Mouse (Mus musculus) embryonic facial prominence, embryonic 15.5 days (tissue): Measurements from ENCODE around the gene Whamm. TPM values are rescaled to one million over a fixed set of nuclear protein-coding genes. Genes with fewer than 3 reads are reported as not detected.

Experiments used
- ATAC-seq: fragments of 200-750 bp; cut with Nextera tagmentation; 2 replicates; pipeline ENCODE4 v1.8.0; 2017; ENCODE audit warnings: low read depth, moderate TSS enrichment; ENCODE audit not compliant: insufficient number of reproducible peaks, low FRiP score, low TSS enrichment
- H3K27ac ChIP-seq: fragments of 300-500 bp; sonication (generic); replicated peaks from 2 replicates; pipeline ENCODE4 v1.5.1; 2015; ENCODE audit warnings: mild to moderate bottlenecking, inconsistent platforms
- H3K27me3 ChIP-seq: fragments of 300-500 bp; sonication (generic); 2 replicates; pipeline ENCODE4 v1.6.1; 2015; ENCODE audit warnings: inconsistent platforms
- H3K36me3 ChIP-seq: fragments of 300-500 bp; sonication (generic); 2 replicates; pipeline ENCODE4 v1.6.1; 2015; ENCODE audit warnings: mild to moderate bottlenecking, inconsistent platforms
- H3K4me1 ChIP-seq: fragments of 300-500 bp; sonication (generic); 2 replicates; pipeline ENCODE4 v1.6.1; 2015; ENCODE audit warnings: inconsistent platforms
- H3K4me2 ChIP-seq: fragments of 300-500 bp; sonication (generic); replicated peaks from 2 replicates; pipeline ENCODE4 v1.6.1; 2015; ENCODE audit warnings: mild to moderate bottlenecking, inconsistent platforms
- H3K4me3 ChIP-seq: fragments of 300-500 bp; sonication (generic); replicated peaks from 2 replicates; pipeline ENCODE4 v1.5.1; 2015; ENCODE audit warnings: mild to moderate bottlenecking, inconsistent platforms
- H3K9ac ChIP-seq: fragments of 300-500 bp; sonication (generic); 2 replicates; pipeline ENCODE4 v1.6.1; 2015; ENCODE audit warnings: inconsistent platforms
- H3K9me3 ChIP-seq: fragments of 300-500 bp; sonication (generic); replicated peaks from 2 replicates; pipeline ENCODE4 v1.6.1; 2016; ENCODE audit warnings: inconsistent platforms
- WGBS: fragments of 180-500 bp; shearing (Covaris S2); methylation state at CpG from one replicate; pipeline ENCODE4 v1.1.7; 2015; 5-methylcytosine and 5-hydroxymethylcytosine counted together
- polyA plus RNA-seq: library from polyadenylated mRNA; unstranded; fragments of >200 nt; fragmentation: Nextera tagmentation; extraction: Ambion mirVana; gene quantifications from 2 replicates; pipeline ENCODE4 v1.2.1, GENCODE M21; 2015

Whamm gene
- polyA plus RNA-seq, 1 experiment from 2014 or later, result 6.4 TPM

DNA sequence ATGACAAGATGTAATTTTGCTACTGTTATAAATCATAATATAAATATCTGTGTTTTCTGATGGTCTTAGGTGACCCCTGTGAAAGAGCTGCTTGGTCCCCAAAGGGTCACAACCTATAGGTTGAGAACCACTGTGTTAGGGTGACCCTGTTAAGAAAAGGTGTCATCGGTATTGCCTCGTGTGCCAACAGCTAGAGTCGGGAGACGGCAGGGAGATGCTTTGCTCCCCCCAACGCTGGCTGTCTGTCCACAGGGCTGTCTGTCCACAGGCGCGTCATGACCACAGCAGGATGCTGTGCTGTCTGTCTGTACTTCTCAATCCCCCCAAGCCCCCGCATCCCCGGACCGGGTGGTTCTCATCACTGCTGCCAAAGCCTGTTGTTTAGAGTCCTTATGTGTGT lies 4.5 kb downstream of the Whamm start:
- Histone ChIP-seq H3K4me1 (peaks cover 11% of the 10 kb centered on the region), H3K27me3 (no peaks in the 10 kb centered on the region), H3K9me3 (no peaks in the 10 kb centered on the region), H3K4me3 (no peak overlapping the region), H3K36me3 (peaks cover 18% of the 10 kb centered on the region), H3K9ac (no peak overlapping the region), H3K4me2 (no peak overlapping the region), H3K27ac (no peak overlapping the region)
- WGBS, result 92% methylated on average over 10 of the region's 10 CpGs
- no peak for ATAC-seq

DNA sequence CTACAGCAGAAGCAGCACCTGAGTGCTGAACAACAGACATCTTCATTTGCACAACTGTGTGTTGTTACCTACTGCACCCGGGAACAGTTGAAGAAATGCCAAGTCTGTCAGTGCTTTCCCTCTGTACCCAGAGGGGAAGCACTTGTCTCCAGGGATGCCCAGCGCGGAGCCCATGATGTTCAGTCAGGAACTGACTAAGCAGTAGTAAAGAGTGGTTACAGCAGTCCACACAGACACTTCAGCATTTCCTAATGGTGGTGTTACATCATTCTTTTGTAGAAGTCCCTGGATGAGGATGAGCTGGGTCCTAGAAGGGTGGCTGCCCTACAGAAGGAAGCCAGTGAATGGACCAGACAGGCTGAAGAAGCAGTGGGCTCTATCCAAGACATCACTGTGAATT lies 6.8 kb downstream of the Whamm start:
- H3K4me2 ChIP-seq, result no peak overlapping the region
- ATAC-seq, result no peak
- no peak overlapping the region for H3K4me3 ChIP-seq
- H3K4me1 ChIP-seq, result peaks cover 1% of the 10 kb centered on the region
- WGBS, result 91% methylated on average over 3 of the region's 3 CpGs
- H3K27ac ChIP-seq, result no peak overlapping the region
- H3K36me3 ChIP-seq, result peaks cover 18% of the 10 kb centered on the region
- H3K9ac ChIP-seq, result no peak overlapping the region
- no peaks in the 10 kb centered on the region for H3K9me3 ChIP-seq
- H3K27me3 ChIP-seq, result no peaks in the 10 kb centered on the region

DNA sequence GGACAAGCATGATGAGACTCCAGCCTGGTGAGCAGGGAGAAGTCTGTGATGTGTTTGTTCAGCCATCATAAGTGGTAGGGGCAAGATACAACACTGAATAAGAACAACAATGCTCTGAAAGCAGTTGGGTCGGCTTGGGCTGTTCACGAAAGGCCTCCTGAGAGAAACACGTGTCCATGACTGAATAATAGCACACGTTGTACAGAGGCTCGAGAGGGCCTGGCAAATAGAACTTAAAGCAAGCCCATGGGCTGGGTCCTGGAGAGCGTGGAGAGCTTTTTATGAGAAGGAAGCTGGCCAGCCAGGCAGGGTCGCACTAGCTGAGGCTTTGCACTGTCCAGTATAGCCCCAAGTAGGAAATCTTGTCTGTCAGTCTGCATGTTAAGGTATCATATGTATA lies 7.3 kb downstream of the Whamm start:
- H3K36me3 ChIP-seq, result peaks cover 18% of the 10 kb centered on the region
- no peak for ATAC-seq
- 83% methylated on average over 7 of the region's 7 CpGs for WGBS
- H3K9ac ChIP-seq, result no peak overlapping the region
- no peak overlapping the region for H3K4me3 ChIP-seq
- no peak overlapping the region for H3K27ac ChIP-seq
- no peaks in the 10 kb centered on the region for H3K9me3 ChIP-seq
- H3K4me1 ChIP-seq, result no peaks in the 10 kb centered on the region
- no peaks in the 10 kb centered on the region for H3K27me3 ChIP-seq
- no peak overlapping the region for H3K4me2 ChIP-seq

DNA sequence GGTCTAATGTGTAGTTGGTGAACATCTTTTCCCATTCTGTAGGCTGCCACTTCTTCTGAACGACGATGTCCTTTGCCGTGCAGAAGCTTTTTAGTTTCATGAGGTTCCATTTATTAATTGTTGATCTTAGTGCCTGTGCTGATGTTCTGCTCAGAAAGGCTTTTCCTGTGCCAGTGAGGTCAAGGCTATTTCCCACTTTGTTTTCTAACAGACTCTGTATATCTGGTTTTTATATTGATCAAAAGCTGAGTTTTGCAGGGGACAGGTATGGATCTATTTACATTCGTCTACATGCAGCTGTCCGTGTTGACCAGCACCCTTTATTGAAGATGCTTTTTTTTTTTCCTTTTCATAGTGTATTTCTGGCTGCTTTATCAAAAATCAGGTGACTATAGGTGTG lies 8.2 kb downstream of the Whamm start:
- no peak overlapping the region for H3K27ac ChIP-seq
- peaks cover 18% of the 10 kb centered on the region for H3K36me3 ChIP-seq
- no peaks in the 10 kb centered on the region for H3K27me3 ChIP-seq
- no peak overlapping the region for H3K4me2 ChIP-seq
- 95% methylated on average over 5 of the region's 5 CpGs for WGBS
- H3K4me1 ChIP-seq, result no peaks in the 10 kb centered on the region
- H3K9me3 ChIP-seq, result no peaks in the 10 kb centered on the region
- no peak for ATAC-seq
- no peak overlapping the region for H3K9ac ChIP-seq
- H3K4me3 ChIP-seq, result no peak overlapping the region

DNA sequence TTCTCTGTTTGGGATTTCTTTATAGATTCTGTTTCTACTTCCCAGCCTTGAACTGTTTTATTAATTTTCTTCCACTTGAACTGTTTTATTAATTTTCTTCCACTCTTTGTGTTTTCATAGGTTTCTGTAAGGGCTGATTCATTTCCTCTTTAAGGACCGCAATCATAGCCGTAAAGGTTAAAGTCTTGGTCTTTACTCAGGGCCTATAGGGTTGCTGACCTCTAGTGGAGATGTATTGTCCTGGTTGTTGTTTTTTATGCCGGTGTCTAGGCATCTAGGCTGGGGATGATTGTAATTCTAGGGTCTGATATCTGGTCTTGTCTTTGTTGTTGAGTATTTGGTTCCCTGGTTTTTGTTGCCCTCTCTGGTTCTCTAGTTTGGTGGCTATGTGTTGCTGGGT lies 12.4 kb downstream of the Whamm start:
- no peaks in the 10 kb centered on the region for H3K9me3 ChIP-seq
- no peaks in the 10 kb centered on the region for H3K27me3 ChIP-seq
- ATAC-seq, result no peak
- H3K36me3 ChIP-seq, result peaks cover 43% of the 10 kb centered on the region
- no peak overlapping the region for H3K27ac ChIP-seq
- H3K4me1 ChIP-seq, result no peaks in the 10 kb centered on the region
- H3K9ac ChIP-seq, result no peak overlapping the region
- no peak overlapping the region for H3K4me3 ChIP-seq
- no peak overlapping the region for H3K4me2 ChIP-seq
- WGBS, result 70% methylated on average over 3 of the region's 3 CpGs

DNA sequence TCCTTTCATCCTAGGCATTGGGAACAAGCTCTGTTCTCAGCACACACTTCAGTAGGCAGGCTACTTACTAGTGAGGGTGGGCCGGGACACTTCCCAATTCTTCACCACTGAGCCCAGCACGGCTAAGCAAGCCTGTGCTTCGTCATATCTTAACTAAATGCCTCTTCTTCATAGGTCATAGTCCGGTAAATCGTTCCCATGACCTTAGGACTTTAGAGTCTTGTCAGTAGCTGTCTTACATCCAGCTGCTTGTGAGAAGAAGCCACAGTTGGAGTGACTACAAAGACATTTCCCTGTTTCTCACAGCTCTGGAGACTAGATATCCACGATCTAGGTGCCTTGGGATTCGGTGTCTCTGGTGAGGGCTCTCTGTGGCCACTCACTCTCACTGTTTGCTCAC lies 14.3 kb downstream of the Whamm start:
- Histone ChIP-seq H3K9me3 (no peaks in the 10 kb centered on the region), H3K27ac (no peak overlapping the region), H3K27me3 (no peaks in the 10 kb centered on the region), H3K4me3 (no peak overlapping the region), H3K4me1 (no peaks in the 10 kb centered on the region), H3K9ac (no peak overlapping the region), H3K36me3 (peaks cover 36% of the 10 kb centered on the region), H3K4me2 (no peak overlapping the region)
- WGBS, result 86% methylated on average over 7 of the region's 7 CpGs
- no peak for ATAC-seq

DNA sequence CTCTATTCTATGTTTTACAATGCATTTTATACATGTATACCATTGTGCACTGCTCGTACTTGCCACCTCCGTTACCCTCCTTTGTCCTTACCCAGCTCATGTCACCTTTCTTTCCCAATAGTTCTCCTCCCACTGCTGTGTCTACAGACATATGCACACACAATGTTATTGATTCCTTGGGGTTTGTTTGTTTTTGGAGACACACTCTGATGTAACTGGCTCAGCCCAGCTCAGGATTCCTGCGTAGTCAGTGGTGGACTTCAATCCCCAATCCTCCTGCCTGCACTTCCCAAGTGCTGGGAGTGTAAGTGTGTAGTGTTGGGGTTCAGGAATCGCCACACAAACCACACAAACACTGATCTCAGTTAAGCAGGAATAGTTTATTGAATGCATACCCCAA lies 16.2 kb downstream of the Whamm start:
- H3K4me3 ChIP-seq, result no peak overlapping the region
- no peaks in the 10 kb centered on the region for H3K27me3 ChIP-seq
- H3K9ac ChIP-seq, result no peak overlapping the region
- no peaks in the 10 kb centered on the region for H3K9me3 ChIP-seq
- H3K36me3 ChIP-seq, result peaks cover 50% of the 10 kb centered on the region
- no peaks in the 10 kb centered on the region for H3K4me1 ChIP-seq
- 89% methylated on average over 4 of the region's 4 CpGs for WGBS
- no peak overlapping the region for H3K27ac ChIP-seq
- no peak for ATAC-seq
- H3K4me2 ChIP-seq, result no peak overlapping the region

DNA sequence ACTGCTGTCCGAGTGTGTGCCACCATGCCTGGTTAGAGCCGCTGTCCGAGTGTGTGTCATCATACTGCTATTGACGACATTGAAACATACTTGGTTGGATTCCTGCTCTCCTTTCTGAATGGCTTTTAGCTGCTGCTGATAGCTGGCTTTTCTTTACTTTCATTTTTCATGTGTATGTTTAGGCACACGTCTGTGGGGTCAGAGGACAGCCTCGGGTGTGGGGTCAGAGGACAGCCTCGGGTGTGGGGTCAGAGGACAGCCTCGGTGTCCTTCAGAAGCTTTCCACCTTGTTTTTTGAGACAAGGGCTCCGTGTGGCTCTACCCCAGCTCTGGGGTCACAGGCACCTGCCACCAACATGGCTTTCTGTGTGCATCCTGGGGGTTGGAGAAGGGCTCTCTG lies 21.6 kb downstream of the Whamm start:
- H3K4me3 ChIP-seq, result no peak overlapping the region
- no peak overlapping the region for H3K4me2 ChIP-seq
- H3K27ac ChIP-seq, result no peak overlapping the region
- no peaks in the 10 kb centered on the region for H3K27me3 ChIP-seq
- 85% methylated on average over 9 of the region's 9 CpGs for WGBS
- H3K4me1 ChIP-seq, result no peaks in the 10 kb centered on the region
- peaks cover 68% of the 10 kb centered on the region for H3K36me3 ChIP-seq
- H3K9ac ChIP-seq, result no peak overlapping the region
- ATAC-seq, result no peak
- H3K9me3 ChIP-seq, result no peaks in the 10 kb centered on the region

DNA sequence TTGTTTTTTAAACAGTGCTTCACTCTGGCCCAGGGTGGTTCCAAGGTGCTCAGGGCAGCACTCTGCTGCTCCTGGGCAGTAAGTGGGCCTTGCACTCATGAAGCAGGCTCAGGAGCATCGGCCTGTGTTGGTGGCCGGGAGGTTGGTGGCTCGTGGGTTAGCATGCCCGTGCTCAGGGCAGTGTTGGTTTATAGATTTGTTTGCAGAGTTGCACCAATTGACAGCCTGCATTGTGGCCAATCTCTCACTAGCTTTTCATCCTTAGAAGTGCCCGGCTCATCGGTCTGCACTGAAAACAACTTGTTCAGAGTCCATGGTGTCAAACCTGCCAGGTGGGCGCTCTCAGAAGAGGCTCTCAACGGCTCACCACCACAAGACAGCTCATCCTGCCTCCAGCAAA lies 22.3 kb downstream of the Whamm start:
- WGBS, result 91% methylated on average over 8 of the region's 8 CpGs
- Histone ChIP-seq H3K4me3 (no peak overlapping the region), H3K9ac (no peak overlapping the region), H3K4me1 (no peaks in the 10 kb centered on the region), H3K36me3 (peaks cover 73% of the 10 kb centered on the region), H3K27me3 (no peaks in the 10 kb centered on the region), H3K4me2 (no peak overlapping the region), H3K27ac (no peak overlapping the region), H3K9me3 (no peaks in the 10 kb centered on the region)
- no peak for ATAC-seq

DNA sequence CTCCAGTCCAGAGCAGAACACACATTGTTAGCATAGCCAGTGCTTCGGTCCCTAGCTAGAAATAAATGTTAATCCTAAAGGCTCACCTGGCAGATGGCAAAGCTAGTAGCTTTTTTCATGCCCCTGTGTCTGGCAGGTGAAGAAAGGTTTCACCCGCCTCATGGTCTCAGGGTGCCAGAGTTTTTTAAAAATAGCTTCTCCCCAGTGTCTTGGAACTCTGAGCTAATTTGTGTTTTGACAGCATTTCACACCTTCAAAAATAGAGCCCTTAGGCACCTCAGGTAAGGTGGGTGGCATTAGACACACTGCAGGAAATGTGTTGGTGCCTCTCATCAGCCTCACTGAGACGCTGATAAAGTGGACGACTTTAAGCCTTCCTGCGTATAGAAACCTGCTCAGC lies 24.0 kb downstream of the Whamm start:
- ATAC-seq, result no peak
- 69% methylated on average over 5 of the region's 5 CpGs for WGBS
- Histone ChIP-seq H3K4me1 (no peaks in the 10 kb centered on the region), H3K36me3 (peaks cover 67% of the 10 kb centered on the region), H3K4me3 (no peak overlapping the region), H3K9ac (no peak overlapping the region), H3K27ac (no peak overlapping the region), H3K9me3 (no peaks in the 10 kb centered on the region), H3K27me3 (no peaks in the 10 kb centered on the region), H3K4me2 (no peak overlapping the region)

DNA sequence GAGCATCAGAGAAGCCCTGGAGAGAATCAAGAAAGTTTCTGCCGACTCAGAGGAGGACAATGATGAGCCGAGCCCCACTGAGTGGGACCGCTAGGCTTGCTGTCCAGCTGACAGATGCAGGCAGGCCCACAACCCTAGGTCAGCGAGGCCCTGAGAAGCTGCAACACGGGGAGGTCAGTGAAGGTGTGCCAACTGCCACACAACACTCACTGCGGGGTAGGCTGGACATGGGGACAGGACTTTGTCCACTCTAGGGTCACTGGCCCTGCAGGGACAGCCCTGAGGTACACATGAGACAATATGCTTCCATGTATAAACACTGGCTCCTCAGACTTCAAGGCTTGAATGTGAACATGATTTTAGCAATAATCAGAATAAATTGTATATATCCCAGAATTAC lies 25.0 kb downstream of the Whamm start:
- Histone ChIP-seq H3K4me1 (no peaks in the 10 kb centered on the region), H3K4me3 (no peak overlapping the region), H3K9me3 (no peaks in the 10 kb centered on the region), H3K36me3 (peaks cover 64% of the 10 kb centered on the region), H3K27ac (no peak overlapping the region), H3K9ac (no peak overlapping the region), H3K27me3 (no peaks in the 10 kb centered on the region), H3K4me2 (no peak overlapping the region)
- no peak for ATAC-seq
- WGBS, result 86% methylated on average over 6 of the region's 6 CpGs

DNA sequence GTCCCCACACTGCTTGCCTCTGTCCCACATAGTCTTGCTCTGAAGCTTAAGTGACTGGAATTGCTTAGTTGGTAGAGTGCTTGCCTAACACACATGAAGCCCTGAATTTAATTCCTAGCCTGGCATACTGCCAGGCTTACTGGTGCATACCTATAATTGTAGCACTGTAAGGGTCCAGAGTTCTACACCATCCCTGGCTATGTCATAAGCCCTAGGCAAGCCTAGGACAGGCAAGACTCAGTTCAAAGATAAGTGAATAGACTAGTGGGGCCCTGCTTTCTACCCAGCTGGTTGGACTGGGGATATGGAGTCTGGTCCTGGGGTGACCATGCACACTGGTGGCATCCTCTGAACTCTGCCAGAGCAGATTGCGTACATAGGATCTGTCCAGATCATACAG lies 26.6 kb downstream of the Whamm start:
- no peak overlapping the region for H3K9ac ChIP-seq
- peaks cover 48% of the 10 kb centered on the region for H3K36me3 ChIP-seq
- H3K4me1 ChIP-seq, result no peaks in the 10 kb centered on the region
- H3K4me3 ChIP-seq, result no peak overlapping the region
- H3K4me2 ChIP-seq, result no peak overlapping the region
- H3K27me3 ChIP-seq, result no peaks in the 10 kb centered on the region
- H3K9me3 ChIP-seq, result no peaks in the 10 kb centered on the region
- WGBS, result 96% methylated on average over 1 of the region's 1 CpGs
- no peak overlapping the region for H3K27ac ChIP-seq
- ATAC-seq, result no peak
